Mouse (Mus musculus) lung, postnatal 0 days (tissue): ENCODE results near the gene Mycl. TPM values are rescaled to one million over a fixed set of nuclear protein-coding genes. Genes with fewer than 3 reads are reported as not detected.
A peak's percentile ranks its signal among the peaks of the same experiment; 100 is the strongest.
"Not testable (repeated sequence)": the region's sequence is repeated elsewhere in the genome, so short reads cannot be mapped to it uniquely, and the experiment has no call there.

ENCODE experiments used
- ATAC-seq: fragments of 200-750 bp; cut with Nextera tagmentation; 2 replicates; pipeline ENCODE4 v1.8.0; 2017; ENCODE audit warnings: moderate library complexity
- DNase-seq: peaks from one replicate; pipeline ENCODE4 v3.0.0-alpha.2; 2016; ENCODE audit warnings: low spot score
- H3K27ac ChIP-seq: fragments of 300-500 bp; sonication (generic); 2 replicates; pipeline ENCODE4 v1.5.1; 2014; ENCODE audit warnings: antibody characterized with exemption, mild to moderate bottlenecking, low read length, mixed read lengths
- H3K27me3 ChIP-seq: fragments of 300-500 bp; sonication (generic); replicated peaks from 2 replicates; pipeline ENCODE4 v1.6.1; 2014; ENCODE audit warnings: low read length, mixed read lengths; ENCODE audit not compliant: insufficient read depth
- H3K36me3 ChIP-seq: fragments of 300-500 bp; sonication (generic); 2 replicates; pipeline ENCODE4 v1.6.1; 2014; ENCODE audit warnings: low read length, mixed read lengths; ENCODE audit not compliant: insufficient read depth
- H3K4me1 ChIP-seq: fragments of 300-500 bp; sonication (generic); 2 replicates; pipeline ENCODE4 v1.6.1; 2014; ENCODE audit warnings: antibody characterized with exemption, low read depth, low read length, mixed read lengths; ENCODE audit not compliant: insufficient read depth
- H3K4me2 ChIP-seq: fragments of 300-500 bp; sonication (generic); replicated peaks from 2 replicates; pipeline ENCODE4 v1.6.1; 2014; ENCODE audit warnings: low read depth, mild to moderate bottlenecking, low read length, moderate library complexity, mixed read lengths
- H3K4me3 ChIP-seq: fragments of 300-500 bp; sonication (generic); 2 replicates; pipeline ENCODE4 v1.5.1; 2014; ENCODE audit warnings: low read depth, low read length
- H3K9ac ChIP-seq: fragments of 300-500 bp; sonication (generic); replicated peaks from 2 replicates; pipeline ENCODE4 v1.6.1; 2014; ENCODE audit warnings: low read depth, mild to moderate bottlenecking
- H3K9me3 ChIP-seq: fragments of 300-500 bp; sonication (generic); 2 replicates; pipeline ENCODE4 v1.6.1; 2016; ENCODE audit warnings: low read length, mixed read lengths
- CTCF ChIP-seq: IDR thresholded peaks from 2 replicates; pipeline ENCODE4 v1.5.1; 2016; ENCODE audit warnings: antibody characterized with exemption, mild to moderate bottlenecking
- EP300 ChIP-seq: IDR thresholded peaks from 2 replicates; pipeline ENCODE4 v1.6.1; 2016; ENCODE audit warnings: antibody characterized with exemption, mild to moderate bottlenecking, control low read depth
- WGBS: fragments of 180-500 bp; shearing (Covaris S2); extraction: QIAGEN DNeasy Blood & Tissue Kit; methylation state at CpG from one replicate; pipeline ENCODE4 v1.1.7; 2014; 5-methylcytosine and 5-hydroxymethylcytosine counted together
- polyA plus RNA-seq: library from polyadenylated mRNA; unstranded; fragments of >200 nt; fragmentation: Nextera tagmentation; extraction: Ambion mirVana; gene quantifications from 2 replicates; pipeline ENCODE4 v1.2.1, GENCODE M21; 2015

Mycl gene
- polyA plus RNA-seq, 1 experiment from 2014 or later = 6.0 TPM

DNA sequence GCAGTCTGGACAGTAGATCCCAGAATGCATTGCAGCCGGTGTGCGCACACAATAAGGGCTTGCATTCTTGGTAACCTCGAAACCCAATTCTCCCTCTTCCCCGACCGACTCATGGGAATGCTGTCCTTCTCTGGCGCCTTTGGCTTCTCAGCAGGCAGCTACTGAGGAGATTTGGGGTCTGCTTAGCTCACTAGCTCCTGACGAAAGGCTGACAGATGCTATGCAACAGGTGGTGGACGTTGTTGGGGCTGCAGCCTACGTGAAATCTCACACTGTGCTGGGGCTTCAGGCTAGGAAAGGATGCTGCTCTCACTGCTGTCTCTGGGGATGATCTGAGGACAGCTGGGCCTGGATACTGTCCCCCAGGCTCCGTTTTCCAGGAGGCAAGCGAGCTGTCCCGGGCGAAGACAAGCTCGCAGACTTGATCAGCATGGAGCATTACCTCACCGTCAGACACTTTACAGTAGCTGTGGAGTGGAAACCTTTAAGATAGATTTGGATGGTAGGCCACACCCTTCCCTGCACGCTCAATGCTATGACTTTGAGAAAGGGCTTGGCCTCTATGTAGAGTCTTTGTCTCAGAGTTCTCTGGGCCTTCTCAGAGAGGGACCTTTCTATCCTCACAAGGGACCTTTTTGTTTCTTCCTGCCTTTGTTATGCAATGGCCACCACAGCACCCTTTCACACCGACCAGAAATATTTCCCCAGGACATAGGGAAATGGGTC lies 5.3 kb downstream of the Mycl start:
- Histone ChIP-seq H3K4me2 (no peak overlapping the region), H3K9me3 (no peaks in the 10 kb centered on the region), H3K9ac (no peak overlapping the region), H3K4me1 (peaks cover 6% of the 10 kb centered on the region; the same call in 1 of the 2 replicates), H3K36me3 (no peaks in the 10 kb centered on the region), H3K27ac (no peak overlapping the region), H3K27me3 (no peaks in the 10 kb centered on the region; the same call in 1 of the 2 replicates), H3K4me3 (no peak overlapping the region)
- ATAC-seq = no peak
- DNase-seq = no peak
- WGBS = 73% methylated on average over 17 of the region's 17 CpGs
- TF ChIP-seq EP300 = no peak
- no peak for TF ChIP-seq CTCF

- H3K27me3 ChIP-seq = no peaks in the 10 kb centered on the region
- no peak for ATAC-seq
- DNase-seq = peak; percentile 54
- WGBS = 11% methylated on average over 15 of the region's 15 CpGs
- H3K4me2 ChIP-seq = no peak overlapping the region
- no peaks in the 10 kb centered on the region for H3K36me3 ChIP-seq
- H3K4me1 ChIP-seq = no peaks in the 10 kb centered on the region
- no peak overlapping the region for H3K9ac ChIP-seq
- H3K4me3 ChIP-seq = no peak overlapping the region
- H3K27ac ChIP-seq = no peak overlapping the region
- no peak for TF ChIP-seq CTCF
- no peaks in the 10 kb centered on the region for H3K9me3 ChIP-seq
Observed at GRCm38 (mm10) chr4:123005054-123005966, 9.9 kb downstream of the Mycl start.

- H3K4me3 ChIP-seq, ATAC-seq, H3K4me2 ChIP-seq, H3K27me3 ChIP-seq, H3K9ac ChIP-seq, H3K36me3 ChIP-seq, DNase-seq, H3K9me3 ChIP-seq, H3K27ac ChIP-seq, H3K4me1 ChIP-seq: not testable (repeated sequence)
- WGBS = 93% methylated on average over 4 of the region's 4 CpGs
Observed at GRCm38 (mm10) chr4:123012501-123012900, 17.0 kb downstream of the Mycl start.

- DNase-seq = no peak
- Histone ChIP-seq H3K36me3 (no peaks in the 10 kb centered on the region), H3K4me3 (no peak overlapping the region), H3K9me3 (no peaks in the 10 kb centered on the region), H3K27me3 (no peaks in the 10 kb centered on the region), H3K9ac (no peak overlapping the region), H3K4me1 (peaks cover 9% of the 10 kb centered on the region; the same call in 1 of the 2 replicates), H3K27ac (no peak overlapping the region), H3K4me2 (no peak overlapping the region)
- ATAC-seq = no peak
- WGBS = 75% methylated on average over 5 of the region's 5 CpGs
- no peak for TF ChIP-seq EP300
- no peak for TF ChIP-seq CTCF
Observed at GRCm38 (mm10) chr4:123013346-123013945, 18.0 kb downstream of the Mycl start.

DNA sequence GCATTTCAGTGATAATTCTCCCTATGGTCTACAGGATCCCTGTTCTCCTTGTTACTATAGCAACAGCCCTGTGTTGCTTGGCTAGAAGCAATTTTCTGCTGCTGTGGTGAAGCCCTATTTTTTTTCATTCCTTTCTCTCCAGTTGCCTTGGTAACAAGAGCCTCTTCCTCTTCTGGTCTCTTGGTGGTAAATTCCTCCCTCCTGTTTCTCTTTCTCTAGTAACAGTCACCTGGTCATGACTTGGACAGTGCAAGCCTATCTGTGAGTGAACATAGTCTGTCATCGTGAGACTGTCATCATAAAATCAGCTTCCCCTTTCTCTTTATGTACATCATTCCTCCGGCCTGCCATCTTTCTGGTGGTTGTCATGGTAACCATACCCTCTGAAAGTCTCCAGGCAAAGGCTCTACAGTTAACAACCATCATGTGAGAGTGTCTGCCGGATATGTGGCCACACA lies 18.5 kb downstream of the Mycl start:
- Histone ChIP-seq H3K9ac (no peak overlapping the region), H3K27ac (no peak overlapping the region)
- DNase-seq = no peak

More for the DNA sequence above, 18.5 kb downstream of the Mycl start:
- H3K36me3 ChIP-seq = no peaks in the 10 kb centered on the region
- 38% methylated on average over 3 of the region's 3 CpGs for whole genome bisulfite sequencing
- H3K4me3 ChIP-seq = no peak overlapping the region
- H3K4me2 ChIP-seq = no peak overlapping the region
- no peaks in the 10 kb centered on the region for H3K27me3 ChIP-seq
- H3K4me1 ChIP-seq = peaks cover 9% of the 10 kb centered on the region; the same call in 1 of the 2 replicates
- H3K9me3 ChIP-seq = no peaks in the 10 kb centered on the region
- ATAC-seq = no peak
- TF ChIP-seq EP300 (no peak), CTCF (no peak)
